Mouse (Mus musculus): ENCODE data around the gene Cryzl1. TPM values are rescaled to one million over a fixed set of nuclear protein-coding genes. Genes with fewer than 3 reads are reported as not detected.
A peak's percentile ranks its signal among the peaks of the same experiment; 100 is the strongest.

Gene Cryzl1
- polyA plus RNA-seq, 1 experiment from 2014 or later = 65.9 TPM

GRCm38 (mm10) chr16:91736046-91736816, 7.5 kb upstream of the Cryzl1 start:
- H3K36me3 ChIP-seq = no peaks in the 10 kb centered on the region
- no peak for ATAC-seq (ENCODE audit: insufficient number of reproducible peaks, low FRiP score, low TSS enrichment, low read depth)
- peaks cover 15% of the 10 kb centered on the region for H3K4me1 ChIP-seq
- H3K9me3 ChIP-seq = no peaks in the 10 kb centered on the region
- H3K4me2 ChIP-seq = no peak overlapping the region
- H3K9ac ChIP-seq = no peak overlapping the region
- 82% methylated on average over 7 of the region's 7 CpGs for WGBS
- H3K4me3 ChIP-seq = no peak overlapping the region
- no peaks in the 10 kb centered on the region for H3K27me3 ChIP-seq
- no peak overlapping the region for H3K27ac ChIP-seq

- WGBS = 61% methylated on average over 5 of the region's 5 CpGs
- no peak overlapping the region for H3K27ac ChIP-seq
- H3K9ac ChIP-seq = no peak overlapping the region
- H3K4me2 ChIP-seq = no peak overlapping the region
- ATAC-seq (ENCODE audit: insufficient number of reproducible peaks, low FRiP score, low TSS enrichment, low read depth) = no peak
- no peak overlapping the region for H3K4me3 ChIP-seq
- H3K27me3 ChIP-seq = no peaks in the 10 kb centered on the region
- no peaks in the 10 kb centered on the region for H3K36me3 ChIP-seq
- H3K9me3 ChIP-seq = no peaks in the 10 kb centered on the region
- peaks cover 17% of the 10 kb centered on the region for H3K4me1 ChIP-seq
Observed at GRCm38 (mm10) chr16:91734771-91735170, 6.0 kb upstream of the Cryzl1 start.

GRCm38 (mm10) chr16:91732816-91733215, 4.0 kb upstream of the Cryzl1 start:
- H3K9me3 ChIP-seq = no peaks in the 10 kb centered on the region
- ATAC-seq (ENCODE audit: insufficient number of reproducible peaks, low FRiP score, low TSS enrichment, low read depth) = no peak
- H3K4me1 ChIP-seq = peaks cover 16% of the 10 kb centered on the region
- no peak overlapping the region for H3K4me3 ChIP-seq
- no peaks in the 10 kb centered on the region for H3K27me3 ChIP-seq
- no peak overlapping the region for H3K4me2 ChIP-seq
- H3K27ac ChIP-seq = no peak overlapping the region
- H3K9ac ChIP-seq = no peak overlapping the region
- WGBS = 57% methylated on average over 2 of the region's 2 CpGs
- no peaks in the 10 kb centered on the region for H3K36me3 ChIP-seq

- peak overlapping the region; percentile 68 for H3K4me2 ChIP-seq
- no peaks in the 10 kb centered on the region for H3K9me3 ChIP-seq
- H3K27ac ChIP-seq = 0 out of 2 replicates have a peak overlapping the region, but pooled peaks have one; percentile 95
- H3K4me1 ChIP-seq = peaks cover 25% of the 10 kb centered on the region
- 4% methylated on average over 11 of the region's 11 CpGs for WGBS
- H3K4me3 ChIP-seq = peak overlapping the region; percentile 85
- H3K27me3 ChIP-seq = no peaks in the 10 kb centered on the region
- H3K9ac ChIP-seq = peak overlapping the region; percentile 85
- ATAC-seq (ENCODE audit: insufficient number of reproducible peaks, low FRiP score, low TSS enrichment, low read depth) = no peak
- 0 out of 2 replicates have a peak, but pooled peaks cover 3% of the 10 kb centered on the region for H3K36me3 ChIP-seq
Observed at GRCm38 (mm10) chr16:91730446-91730845, 1.7 kb upstream of the Cryzl1 start.

- Histone ChIP-seq H3K36me3 (peaks cover 3% of the 10 kb centered on the region; the same call in 1 of the 2 replicates), H3K27me3 (no peaks in the 10 kb centered on the region), H3K4me1 (peaks cover 24% of the 10 kb centered on the region), H3K27ac (peak overlapping the region; percentile 95), H3K4me3 (peak overlapping the region; percentile 85), H3K9ac (peak overlapping the region; percentile 85), H3K4me2 (peak overlapping the region; percentile 68), H3K9me3 (no peaks in the 10 kb centered on the region)
- WGBS = under 1% methylated on average over 43 of the region's 44 CpGs
- ATAC-seq (ENCODE audit: insufficient number of reproducible peaks, low FRiP score, low TSS enrichment, low read depth) = no peak
Observed at GRCm38 (mm10) chr16:91729821-91730441, 1.2 kb upstream of the Cryzl1 start.

- H3K27ac ChIP-seq = peak within 1 kb of the TSS; percentile 96
- no peaks in the 10 kb centered on the region for H3K27me3 ChIP-seq
- ATAC-seq (ENCODE audit: insufficient number of reproducible peaks, low FRiP score, low TSS enrichment, low read depth) = peak; percentile 95
- H3K9ac ChIP-seq = peak within 1 kb of the TSS; percentile 85
- peaks cover 20% of the 10 kb centered on the region for H3K4me1 ChIP-seq
- peaks cover 3% of the 10 kb centered on the region; the same call in 1 of the 2 replicates for H3K36me3 ChIP-seq
- peak within 1 kb of the TSS; percentile 68 for H3K4me2 ChIP-seq
- no peaks in the 10 kb centered on the region for H3K9me3 ChIP-seq
- H3K4me3 ChIP-seq = peak within 1 kb of the TSS; percentile 85
- WGBS = under 1% methylated on average over 26 of the region's 33 CpGs
Observed at GRCm38 (mm10) chr16:91729066-91729482, 299 bp upstream of the Cryzl1 start, which contains the start of gene Itsn1. TSS of gene Itsn1 (plus strand) at chr16:91729281.

GRCm38 (mm10) chr16:91727433-91727832, 1.3 kb downstream of the Cryzl1 start:
- no peak for ATAC-seq (ENCODE audit: insufficient number of reproducible peaks, low FRiP score, low TSS enrichment, low read depth)
- H3K27ac ChIP-seq = no peak overlapping the region
- peaks cover 3% of the 10 kb centered on the region; the same call in 1 of the 2 replicates for H3K36me3 ChIP-seq
- H3K27me3 ChIP-seq = no peaks in the 10 kb centered on the region
- H3K9ac ChIP-seq = 0 out of 2 replicates have a peak overlapping the region, but pooled peaks have one; percentile 1
- 81% methylated on average over 15 of the region's 15 CpGs for WGBS
- H3K4me3 ChIP-seq = peak overlapping the region; percentile 85
- peaks cover 20% of the 10 kb centered on the region for H3K4me1 ChIP-seq
- H3K9me3 ChIP-seq = no peaks in the 10 kb centered on the region
- peak overlapping the region; percentile 63 for H3K4me2 ChIP-seq

GRCm38 (mm10) chr16:91724247-91724646, 4.5 kb downstream of the Cryzl1 start:
- no peak overlapping the region for H3K27ac ChIP-seq
- H3K4me3 ChIP-seq = no peak overlapping the region
- no peaks in the 10 kb centered on the region for H3K9me3 ChIP-seq
- H3K36me3 ChIP-seq = peaks cover 21% of the 10 kb centered on the region
- no peak for ATAC-seq (ENCODE audit: insufficient number of reproducible peaks, low FRiP score, low TSS enrichment, low read depth)
- peaks cover 14% of the 10 kb centered on the region for H3K4me1 ChIP-seq
- no peak overlapping the region for H3K4me2 ChIP-seq
- H3K9ac ChIP-seq = no peak overlapping the region
- WGBS = 53% methylated on average over 3 of the region's 3 CpGs
- H3K27me3 ChIP-seq = no peaks in the 10 kb centered on the region

GRCm38 (mm10) chr16:91717399-91717798, 11.4 kb downstream of the Cryzl1 start:
- no peak for ATAC-seq (ENCODE audit: insufficient number of reproducible peaks, low FRiP score, low TSS enrichment, low read depth)

GRCm38 (mm10) chr16:91716927-91717349, 11.8 kb downstream of the Cryzl1 start:
- H3K4me2 ChIP-seq = no peak overlapping the region
- no peak overlapping the region for H3K4me3 ChIP-seq
- H3K27me3 ChIP-seq = no peaks in the 10 kb centered on the region
- no peak overlapping the region for H3K27ac ChIP-seq
- H3K9ac ChIP-seq = no peak overlapping the region
- H3K36me3 ChIP-seq = peaks cover 62% of the 10 kb centered on the region
- H3K4me1 ChIP-seq = no peaks in the 10 kb centered on the region
- WGBS = 80% methylated on average over 11 of the region's 11 CpGs
- H3K9me3 ChIP-seq = no peaks in the 10 kb centered on the region
- ATAC-seq (ENCODE audit: insufficient number of reproducible peaks, low FRiP score, low TSS enrichment, low read depth) = no peak

More at GRCm38 (mm10) chr16:91717399-91717798, 11.4 kb downstream of the Cryzl1 start:
- Histone ChIP-seq H3K27me3 (no peaks in the 10 kb centered on the region), H3K4me3 (no peak overlapping the region), H3K9ac (no peak overlapping the region), H3K4me2 (no peak overlapping the region), H3K27ac (no peak overlapping the region), H3K4me1 (no peaks in the 10 kb centered on the region), H3K9me3 (no peaks in the 10 kb centered on the region), H3K36me3 (peaks cover 59% of the 10 kb centered on the region)
- 84% methylated on average over 4 of the region's 4 CpGs for WGBS

- H3K4me2 ChIP-seq = no peak overlapping the region
- no peak for ATAC-seq (ENCODE audit: insufficient number of reproducible peaks, low FRiP score, low TSS enrichment, low read depth)
- WGBS = 86% methylated on average over 7 of the region's 7 CpGs
- no peaks in the 10 kb centered on the region for H3K9me3 ChIP-seq
- peaks cover 58% of the 10 kb centered on the region for H3K36me3 ChIP-seq
- no peak overlapping the region for H3K4me3 ChIP-seq
- no peak overlapping the region for H3K27ac ChIP-seq
- no peaks in the 10 kb centered on the region for H3K4me1 ChIP-seq
- no peaks in the 10 kb centered on the region for H3K27me3 ChIP-seq
- no peak overlapping the region for H3K9ac ChIP-seq
Observed at GRCm38 (mm10) chr16:91710241-91710640, 18.5 kb downstream of the Cryzl1 start.

Measured in limb, embryonic 15.5 days (tissue).